Mouse (Mus musculus): ENCODE results near the gene Bcar3.

- TF ChIP-seq POLR2A (IDR thresholded peaks at IDR 0.05; ENCODE audit: borderline replicate concordance, insufficient read depth, low read length) (no peak), CTCF (IDR thresholded peaks at IDR 0.05; ENCODE audit: borderline replicate concordance, insufficient read depth, low read depth, low read length) (no peak)
Measured at GRCm38 (mm10) chr3:122507826-122508225, 213.9 kb downstream of the Bcar3 start.

Measured in cerebellum, adult 2 months (tissue).